ENCODE assay signal across 28 mouse cellular contexts in the genomic region with DNA sequence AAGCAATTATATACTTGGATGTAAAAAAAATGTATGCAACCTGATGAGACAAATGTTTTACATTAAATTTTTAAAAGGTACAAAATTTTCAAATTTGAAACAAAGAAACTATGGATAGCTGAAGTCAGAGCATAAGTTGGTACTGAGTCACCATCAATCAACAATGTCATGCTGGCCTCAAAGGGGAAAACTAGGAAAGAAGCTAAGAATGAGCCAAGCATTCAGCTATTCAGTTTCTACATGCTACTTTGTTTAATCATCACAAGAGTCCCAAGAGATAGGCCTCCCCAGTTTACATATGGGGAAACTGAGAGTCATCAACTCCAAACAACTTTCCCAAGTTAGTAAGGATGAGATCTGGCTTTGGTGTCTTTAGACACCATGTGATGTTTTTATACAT. TPM values are rescaled to one million over a fixed set of nuclear protein-coding genes. Genes with fewer than 3 reads are reported as not detected.
DNase-seq lines count a peak whose midpoint lies in the region; ATAC-seq and TF ChIP-seq lines count a peak whose summit lies in the region.
"Had no signal": no experiment of that assay in that cellular context is flagged by ENCODE, and none has a peak within 500 bp of the region (broad histone marks: within the 10 kb centered on the region; RNA-seq: fewer than 3 reads in every experiment).

No protein-coding gene starts in this region.

- no peak overlapping the region for H3K4me2 ChIP-seq in stomach, postnatal 0 days (replicated peaks; ENCODE audit: low read depth)

- TF ChIP-seq EP300 in stomach, postnatal 0 days (optimal IDR thresholded peaks at IDR 0.05), result no peak

- ATAC-seq in stomach, postnatal 0 days (ENCODE audit: low FRiP score, low TSS enrichment), result no peak
- ATAC-seq: activated CD4-positive, CD25-positive, alpha-beta regulatory T cell, adult 4 months; CD4-positive, CD25-positive, alpha-beta regulatory T cell, adult 4 months; Patski had no signal

- H3K36me3 ChIP-seq in stomach, postnatal 0 days (ENCODE audit: control insufficient read depth, insufficient read depth, low read length), result no peaks in the 10 kb centered on the region
- H3K36me3 ChIP-seq: G1E had no signal

- H3K4me3 ChIP-seq in stomach, postnatal 0 days (ENCODE audit: low read depth, low read length), result no peak overlapping the region

- H3K4me1 ChIP-seq in stomach, postnatal 0 days (replicated peaks; ENCODE audit: control insufficient read depth, insufficient read depth), result no peaks in the 10 kb centered on the region

- TF ChIP-seq CTCF in stomach, postnatal 0 days (IDR thresholded peaks at IDR 0.05; ENCODE audit: low read depth), result no peak

- H3K27me3 ChIP-seq in stomach, postnatal 0 days (ENCODE audit: control insufficient read depth, insufficient read depth, low read length), result no peaks in the 10 kb centered on the region
- H3K27me3 ChIP-seq: CH12.LX had no signal

- DNase-seq in 3T3-L1 (ENCODE audit: low read depth, low spot score), result peak; percentile 73
- DNase-seq in Muller cell, postnatal 12 days (ENCODE audit: inconsistent ontology term), result peak; percentile 59
- peak; percentile 50 for DNase-seq in NIH3T3 (ENCODE audit: low read depth)
- DNase-seq in heart, adult 9 months (ENCODE audit: low spot score in 2 of 2), result no peak
- DNase-seq in stomach, postnatal 0 days (ENCODE audit: low spot score), result no peak
- no peak for DNase-seq in layer of hippocampus, postnatal 14 days (ENCODE audit: low spot score in 2 of 2)
- DNase-seq: adrenal gland, adult 2 months; adrenal gland, adult 8-10 months; adrenal gland, postnatal 10 days; adrenal gland, postnatal 14 days; adrenal gland, postnatal 25 days; adrenal gland, postnatal 36 days; B cell, adult 2 months; cerebellum, adult 11 months; cerebellum, adult 11-12 months; cerebellum, adult 18-20 months; cerebellum, adult 2 months; cerebellum, adult 8-10 months; cerebellum, adult 9-10 months had no signal

- no peaks in the 10 kb centered on the region for H3K9me3 ChIP-seq in stomach, postnatal 0 days (ENCODE audit: control insufficient read depth, low read length)
- H3K9me3 ChIP-seq: G1E had no signal

- no peak overlapping the region for H3K9ac ChIP-seq in stomach, postnatal 0 days (ENCODE audit: low read length)

- H3K27ac ChIP-seq in stomach, postnatal 0 days (replicated peaks), result no peak overlapping the region

RNA-seq across cellular contexts. Expression of a gene that starts 19.8 kb away (rescaled TPM):
- 0.02 TPM in 1 of 2 replicates, not detected in the other for polyA plus RNA-seq in stomach, postnatal 0 days (2015; fragmentation: Nextera tagmentation; extraction: Ambion mirVana)
- total RNA-seq in layer of hippocampus, postnatal 14 days (2021), result under 1 TPM; 0.81 to 0.88 TPM
- total RNA-seq: adrenal gland, adult 18-20 months; adrenal gland, adult 2 months; adrenal gland, adult 8-10 months; adrenal gland, postnatal 10 days; adrenal gland, postnatal 14 days; adrenal gland, postnatal 25 days; adrenal gland, postnatal 36 days; CH12.LX; ES-E14; MEL had no signal
- polyA plus RNA-seq: activated CD4-positive, CD25-positive, alpha-beta regulatory T cell, adult 4 months; adrenal gland, adult 2 months; C2C12; CD4-positive, CD25-positive, alpha-beta regulatory T cell, adult 4 months; G1E; Patski had no signal

RNA-seq across cellular contexts. Expression of a gene that starts 49.6 kb away (rescaled TPM):
- polyA plus RNA-seq in stomach, postnatal 0 days (2015; fragmentation: Nextera tagmentation; extraction: Ambion mirVana), result 16.0 and 16.8 TPM in 2 replicates
- 10 to 100 TPM; 21.2 to 25.6 TPM for total RNA-seq in layer of hippocampus, postnatal 14 days (2021)

Comparison
In these comparisons a context has a peak if more than half of its experiments do, and no peak if none do; other contexts are left out.
1. DNase-seq: peak in 3T3-L1 (single experiment), Muller cell, postnatal 12 days (single experiment) and NIH3T3 (single experiment); none in heart, adult 9 months (0 of 2), stomach, postnatal 0 days (single experiment) and layer of hippocampus, postnatal 14 days (0 of 2).